Mouse (Mus musculus): Measurements from ENCODE around the gene Cabp1. TPM values are rescaled to one million over a fixed set of nuclear protein-coding genes. Genes with fewer than 3 reads are reported as not detected.
A peak's percentile ranks its signal among the peaks of the same experiment; 100 is the strongest.
"Not testable (repeated sequence)": the region's sequence is repeated elsewhere in the genome, so short reads cannot be mapped to it uniquely, and the experiment has no call there.

Gene Cabp1
- total RNA-seq, 1 experiment from 2014 or later: not detected

- ATAC-seq (replicated peaks in 1 of 2; ENCODE audit: insufficient read depth in 1 of 2, low FRiP score in 2 of 2, low TSS enrichment in 1 of 2, low read depth in 1 of 2, poor library complexity in 2 of 2, severe bottlenecking in 2 of 2): no peak
These were observed 7.7 kb downstream of the Cabp1 start for GRCm38 (mm10) chr5:115186371-115187073.

- ATAC-seq (replicated peaks in 1 of 2; ENCODE audit: insufficient read depth in 1 of 2, low FRiP score in 2 of 2, low TSS enrichment in 1 of 2, low read depth in 1 of 2, poor library complexity in 2 of 2, severe bottlenecking in 2 of 2): no peak
These were observed 9.5 kb downstream of the Cabp1 start for GRCm38 (mm10) chr5:115184726-115185125.

- ATAC-seq (replicated peaks in 1 of 2; ENCODE audit: insufficient read depth in 1 of 2, low FRiP score in 2 of 2, low TSS enrichment in 1 of 2, low read depth in 1 of 2, poor library complexity in 2 of 2, severe bottlenecking in 2 of 2): no peak
These were observed 10.7 kb downstream of the Cabp1 start for GRCm38 (mm10) chr5:115183482-115183881.

- ATAC-seq (replicated peaks in 1 of 2; ENCODE audit: insufficient read depth in 1 of 2, low FRiP score in 2 of 2, low TSS enrichment in 1 of 2, low read depth in 1 of 2, poor library complexity in 2 of 2, severe bottlenecking in 2 of 2): no peak
These were observed 11.3 kb downstream of the Cabp1 start for GRCm38 (mm10) chr5:115182925-115183324.

- no peak for ATAC-seq (replicated peaks in 1 of 2; ENCODE audit: insufficient read depth in 1 of 2, low FRiP score in 2 of 2, low TSS enrichment in 1 of 2, low read depth in 1 of 2, poor library complexity in 2 of 2, severe bottlenecking in 2 of 2)
These were observed 12.8 kb downstream of the Cabp1 start for GRCm38 (mm10) chr5:115181248-115181940.

GRCm38 (mm10) chr5:115179596-115179995, 14.6 kb downstream of the Cabp1 start:
- ATAC-seq (replicated peaks in 1 of 2; ENCODE audit: insufficient read depth in 1 of 2, low FRiP score in 2 of 2, low TSS enrichment in 1 of 2, low read depth in 1 of 2, poor library complexity in 2 of 2, severe bottlenecking in 2 of 2): no peak

GRCm38 (mm10) chr5:115177866-115178265, 16.3 kb downstream of the Cabp1 start:
- no peak for ATAC-seq (replicated peaks in 1 of 2; ENCODE audit: insufficient read depth in 1 of 2, low FRiP score in 2 of 2, low TSS enrichment in 1 of 2, low read depth in 1 of 2, poor library complexity in 2 of 2, severe bottlenecking in 2 of 2)

GRCm38 (mm10) chr5:115174554-115174953, 19.6 kb downstream of the Cabp1 start:
- ATAC-seq (replicated peaks in 1 of 2; ENCODE audit: insufficient read depth in 1 of 2, low FRiP score in 2 of 2, low TSS enrichment in 1 of 2, low read depth in 1 of 2, poor library complexity in 2 of 2, severe bottlenecking in 2 of 2): 0 out of 4 replicates have a peak, but pooled peaks have one; percentile 25 to 32

GRCm38 (mm10) chr5:115170150-115170549, 24.0 kb downstream of the Cabp1 start:
- no peak for ATAC-seq (replicated peaks in 1 of 2; ENCODE audit: insufficient read depth in 1 of 2, low FRiP score in 2 of 2, low TSS enrichment in 1 of 2, low read depth in 1 of 2, poor library complexity in 2 of 2, severe bottlenecking in 2 of 2)

- no peak for ATAC-seq (replicated peaks in 1 of 2; ENCODE audit: insufficient read depth in 1 of 2, low FRiP score in 2 of 2, low TSS enrichment in 1 of 2, low read depth in 1 of 2, poor library complexity in 2 of 2, severe bottlenecking in 2 of 2)
These were observed 25.4 kb downstream of the Cabp1 start for GRCm38 (mm10) chr5:115168641-115169415.

GRCm38 (mm10) chr5:115167396-115167795, 26.8 kb downstream of the Cabp1 start:
- ATAC-seq (replicated peaks in 1 of 2; ENCODE audit: insufficient read depth in 1 of 2, low FRiP score in 2 of 2, low TSS enrichment in 1 of 2, low read depth in 1 of 2, poor library complexity in 2 of 2, severe bottlenecking in 2 of 2): peak; percentile 88 to 90

- no peak for ATAC-seq (replicated peaks in 1 of 2; ENCODE audit: insufficient read depth in 1 of 2, low FRiP score in 2 of 2, low TSS enrichment in 1 of 2, low read depth in 1 of 2, poor library complexity in 2 of 2, severe bottlenecking in 2 of 2)
These were observed 27.4 kb downstream of the Cabp1 start for GRCm38 (mm10) chr5:115166815-115167194.

GRCm38 (mm10) chr5:115165895-115166814, 28.0 kb downstream of the Cabp1 start:
- ATAC-seq (replicated peaks in 1 of 2; ENCODE audit: insufficient read depth in 1 of 2, low FRiP score in 2 of 2, low TSS enrichment in 1 of 2, low read depth in 1 of 2, poor library complexity in 2 of 2, severe bottlenecking in 2 of 2): no peak

GRCm38 (mm10) chr5:115165351-115165750, 28.8 kb downstream of the Cabp1 start:
- no peak for ATAC-seq (replicated peaks in 1 of 2; ENCODE audit: insufficient read depth in 1 of 2, low FRiP score in 2 of 2, low TSS enrichment in 1 of 2, low read depth in 1 of 2, poor library complexity in 2 of 2, severe bottlenecking in 2 of 2)

GRCm38 (mm10) chr5:115164446-115164845, 29.7 kb downstream of the Cabp1 start:
- ATAC-seq (replicated peaks in 1 of 2; ENCODE audit: insufficient read depth in 1 of 2, low FRiP score in 2 of 2, low TSS enrichment in 1 of 2, low read depth in 1 of 2, poor library complexity in 2 of 2, severe bottlenecking in 2 of 2): not testable (repeated sequence)

- ATAC-seq (replicated peaks in 1 of 2; ENCODE audit: insufficient read depth in 1 of 2, low FRiP score in 2 of 2, low TSS enrichment in 1 of 2, low read depth in 1 of 2, poor library complexity in 2 of 2, severe bottlenecking in 2 of 2): no peak
These were observed 30.6 kb downstream of the Cabp1 start for GRCm38 (mm10) chr5:115163563-115163962.

GRCm38 (mm10) chr5:115161940-115162279, 32.3 kb downstream of the Cabp1 start:
- not testable (repeated sequence) for ATAC-seq (replicated peaks in 1 of 2; ENCODE audit: insufficient read depth in 1 of 2, low FRiP score in 2 of 2, low TSS enrichment in 1 of 2, low read depth in 1 of 2, poor library complexity in 2 of 2, severe bottlenecking in 2 of 2)
